Mouse (Mus musculus): Measurements from ENCODE around the gene Aacs.

DNA sequence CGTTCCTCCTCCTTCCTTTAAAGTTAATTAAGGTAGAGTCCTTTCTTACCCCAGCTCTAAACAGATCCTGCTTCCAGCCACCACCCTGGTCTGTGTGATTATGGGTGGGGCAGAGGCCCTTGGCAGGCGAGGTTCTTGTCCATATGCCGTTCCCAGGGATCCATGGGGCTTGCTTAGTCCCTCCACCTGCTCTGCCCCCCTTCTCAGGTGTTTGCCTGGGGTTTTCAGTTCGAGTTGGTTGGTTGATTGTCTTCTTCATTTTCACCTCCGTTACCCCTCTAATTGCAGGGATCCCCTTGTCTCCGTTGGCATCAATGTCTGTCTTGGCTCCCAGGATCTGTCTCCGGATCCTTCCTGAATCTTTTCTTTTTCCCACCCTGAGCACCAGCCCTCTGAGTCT is 1.2 kb downstream of the Aacs start:
- TF ChIP-seq CTCF (IDR thresholded peaks at IDR 0.05; ENCODE audit: low read depth) = no peak
- no peak for TF ChIP-seq EP300 (optimal IDR thresholded peaks at IDR 0.05)
